In genomic region chr9:29881614-29882013, GRCm38 (mm10) we compare ENCODE assay signal across 25 mouse cellular contexts.
DNase-seq lines count a peak whose midpoint lies in the region; ATAC-seq lines count a peak whose summit lies in the region.
"Had no signal": no experiment of that assay in that cellular context is flagged by ENCODE, and none has a peak within 500 bp of the region (broad histone marks: within the 10 kb centered on the region; RNA-seq: fewer than 3 reads in every experiment).

No protein-coding gene starts in this region.

- WGBS in neural tube, embryonic 13.5 days = 64% methylated on average over 5 of the region's 5 CpGs
- WGBS in neural tube, embryonic 15.5 days = 41% methylated on average over 5 of the region's 5 CpGs

- H3K4me3 ChIP-seq in neural tube, embryonic 13.5 days = no peak overlapping the region
- H3K4me3 ChIP-seq in neural tube, embryonic 15.5 days (replicated peaks) = no peak overlapping the region
- H3K4me3 ChIP-seq: embryonic facial prominence, embryonic 13.5 days; forebrain, embryonic 10.5 days; forebrain, embryonic 15.5 days; layer of hippocampus, adult 2 months; liver, embryonic 12.5 days; megakaryocyte, embryonic 14.5 days; midbrain, embryonic 12.5 days had no signal

- H3K4me1 ChIP-seq in neural tube, embryonic 13.5 days (replicated peaks) = no peaks in the 10 kb centered on the region; the same call in 1 of the 2 replicates
- H3K4me1 ChIP-seq in neural tube, embryonic 15.5 days = peaks cover 12% of the 10 kb centered on the region
- H3K4me1 ChIP-seq: embryonic facial prominence, embryonic 13.5 days; forebrain, embryonic 15.5 days; liver, embryonic 12.5 days; megakaryocyte, embryonic 14.5 days; midbrain, embryonic 12.5 days had no signal

- DNase-seq in kidney, adult 9 months = peak; percentile 30
- DNase-seq in kidney, postnatal 10 days = peak; percentile 7
- no peak for DNase-seq in frontal cortex, postnatal 36 days (ENCODE audit: low spot score in 2 of 2)
- no peak for DNase-seq in embryo, embryonic 9.5 days (ENCODE audit: extremely low spot score)
- DNase-seq: adrenal gland, postnatal 10 days; cerebellum, adult 11-12 months; cerebellum, adult 9-11 months; embryo, embryonic 11 days; liver, postnatal 0 days; lung, postnatal 36 days; right cerebral cortex, adult 18-20 months; spleen, adult 18-20 months; thymus, postnatal 25 days had no signal

- ATAC-seq in neural tube, embryonic 13.5 days (ENCODE audit: low read depth) = no peak
- no peak for ATAC-seq in neural tube, embryonic 15.5 days (ENCODE audit: low FRiP score)
- ATAC-seq in megakaryocyte progenitor cell, adult 5-6 weeks (replicated peaks; ENCODE audit: poor library complexity) = no peak
- ATAC-seq: forebrain, embryonic 15.5 days; intestine, embryonic 16.5 days; liver, embryonic 12.5 days; liver, postnatal 0 days; Patski had no signal

- 0 out of 2 replicates have a peak, but pooled peaks cover 8% of the 10 kb centered on the region for H3K9me3 ChIP-seq in neural tube, embryonic 13.5 days
- H3K9me3 ChIP-seq in neural tube, embryonic 15.5 days (replicated peaks) = no peaks in the 10 kb centered on the region
- H3K9me3 ChIP-seq: embryonic facial prominence, embryonic 13.5 days; forebrain, embryonic 10.5 days; forebrain, embryonic 15.5 days; liver, embryonic 12.5 days; midbrain, embryonic 12.5 days had no signal

- no peaks in the 10 kb centered on the region for H3K27me3 ChIP-seq in neural tube, embryonic 13.5 days
- no peaks in the 10 kb centered on the region for H3K27me3 ChIP-seq in neural tube, embryonic 15.5 days (replicated peaks)
- H3K27me3 ChIP-seq: embryonic facial prominence, embryonic 13.5 days; forebrain, embryonic 15.5 days; liver, embryonic 12.5 days; megakaryocyte, embryonic 14.5 days; Patski had no signal

- H3K4me2 ChIP-seq in neural tube, embryonic 13.5 days = no peak overlapping the region
- H3K4me2 ChIP-seq in neural tube, embryonic 15.5 days = no peak overlapping the region
- H3K4me2 ChIP-seq: embryonic facial prominence, embryonic 13.5 days; forebrain, embryonic 15.5 days; liver, embryonic 12.5 days; midbrain, embryonic 12.5 days had no signal

- H3K9ac ChIP-seq in neural tube, embryonic 13.5 days = no peak overlapping the region
- H3K9ac ChIP-seq in neural tube, embryonic 15.5 days (replicated peaks) = no peak overlapping the region
- H3K9ac ChIP-seq: embryonic facial prominence, embryonic 13.5 days; forebrain, embryonic 15.5 days; liver, embryonic 12.5 days; liver, postnatal 0 days; midbrain, embryonic 12.5 days had no signal

- H3K36me3 ChIP-seq in neural tube, embryonic 13.5 days = no peaks in the 10 kb centered on the region
- no peaks in the 10 kb centered on the region for H3K36me3 ChIP-seq in neural tube, embryonic 15.5 days
- H3K36me3 ChIP-seq: embryonic facial prominence, embryonic 13.5 days; forebrain, embryonic 10.5 days; forebrain, embryonic 15.5 days; liver, embryonic 12.5 days; midbrain, embryonic 12.5 days had no signal

- 0 out of 2 replicates have a peak overlapping the region, but pooled peaks have one; percentile 0 for H3K27ac ChIP-seq in neural tube, embryonic 13.5 days (replicated peaks)
- H3K27ac ChIP-seq in neural tube, embryonic 15.5 days (replicated peaks) = no peak overlapping the region; the same call in 1 of the 2 replicates
- H3K27ac ChIP-seq: embryonic facial prominence, embryonic 13.5 days; forebrain, embryonic 10.5 days; forebrain, embryonic 15.5 days; layer of hippocampus, adult 2 months; liver, embryonic 12.5 days; midbrain, embryonic 12.5 days had no signal

Comparison
In these comparisons a context has a peak if more than half of its experiments do, and no peak if none do; other contexts are left out.
1. DNase-seq: peak in kidney, adult 9 months (single experiment) and kidney, postnatal 10 days (single experiment); none in frontal cortex, postnatal 36 days (0 of 2) and embryo, embryonic 9.5 days (single experiment).